Mouse (Mus musculus) spleen, adult 2 months (tissue): ENCODE measurements around the gene Tiam1. TPM values are rescaled to one million over a fixed set of nuclear protein-coding genes. Genes with fewer than 3 reads are reported as not detected.
A peak's percentile ranks its signal among the peaks of the same experiment; 100 is the strongest.

ENCODE experiments used
- DNase-seq, 2 experiments: peaks; one replicate each; pipeline versions ENCODE4 v3.0.0 to v3.0.0-alpha.2; 2012 to 2021; ENCODE audit warnings: low spot score in 2 of 2, low read depth in 1 of 2
- H3K27ac ChIP-seq: fragments of 200-500 bp; 2 replicates; pipeline ENCODE4 v1.5.1; 2012; ENCODE audit warnings: low read length, inconsistent platforms; ENCODE audit not compliant: insufficient read depth
- H3K27me3 ChIP-seq: fragments of 200-500 bp; 2 replicates; pipeline ENCODE4 v1.6.1; 2012; ENCODE audit warnings: mild to moderate bottlenecking, moderate library complexity, low read length, inconsistent platforms; ENCODE audit not compliant: control insufficient read depth, insufficient read depth
- H3K36me3 ChIP-seq: fragments of 200-500 bp; 2 replicates; pipeline ENCODE4 v1.6.1; 2012; ENCODE audit warnings: mild to moderate bottlenecking, low read length, inconsistent platforms; ENCODE audit not compliant: control insufficient read depth, insufficient read depth
- H3K4me1 ChIP-seq: fragments of 200-500 bp; 2 replicates; pipeline ENCODE4 v1.6.1; 2011; ENCODE audit warnings: inconsistent platforms; ENCODE audit not compliant: control insufficient read depth, insufficient read depth, insufficient read length
- H3K4me3 ChIP-seq: fragments of 200-500 bp; 2 replicates; pipeline ENCODE4 v1.5.1; 2011; ENCODE audit warnings: mild to moderate bottlenecking, inconsistent platforms; ENCODE audit not compliant: insufficient read depth, insufficient read length; ENCODE audit errors: extremely low read depth
- CTCF ChIP-seq: fragments of 200-500 bp; IDR thresholded peaks from 2 replicates; pipeline ENCODE4 v1.5.1; 2011; ENCODE audit warnings: mild to moderate bottlenecking, inconsistent platforms; ENCODE audit not compliant: insufficient read depth, insufficient read length, insufficient replicate concordance; ENCODE audit errors: extremely low read depth
- POLR2A ChIP-seq: fragments of 200-500 bp; IDR thresholded peaks from 2 replicates; pipeline ENCODE4 v1.6.1; 2011; ENCODE audit warnings: low read depth, low read length, inconsistent platforms
- WGBS: fragments of 180-500 bp; shearing (Covaris S2); methylation state at CpG from one replicate; pipeline ENCODE4 v1.1.7; 2018; 5-methylcytosine and 5-hydroxymethylcytosine counted together
- polyA plus RNA-seq: library from polyadenylated mRNA; depleted of rRNA; stranded (reverse); fragments of >200 nt; gene quantifications from 2 replicates; pipeline ENCODE4 v1.2.3, GENCODE M21; 2012

The Tiam1 gene
- polyA plus RNA-seq, 1 experiment: 4.3 TPM

- no peak overlapping the region for H3K27ac ChIP-seq
- peaks cover 6% of the 10 kb centered on the region; the same call in 1 of the 2 replicates for H3K4me1 ChIP-seq
- no peaks in the 10 kb centered on the region for H3K27me3 ChIP-seq
- 46% methylated on average over 4 of the region's 4 CpGs for WGBS
- no peak overlapping the region for H3K4me3 ChIP-seq
- H3K36me3 ChIP-seq: no peaks in the 10 kb centered on the region
- DNase-seq: no peak
- no peak for TF ChIP-seq POLR2A
- no peak for TF ChIP-seq CTCF
Measured at GRCm38 (mm10) chr16:89993506-89993905, 150.1 kb downstream of the Tiam1 start.

GRCm38 (mm10) chr16:89991701-89992152, 151.8 kb downstream of the Tiam1 start:
- DNase-seq: no peak
- no peaks in the 10 kb centered on the region for H3K36me3 ChIP-seq
- H3K4me1 ChIP-seq: peaks cover 9% of the 10 kb centered on the region; the same call in 1 of the 2 replicates
- no peak overlapping the region for H3K27ac ChIP-seq
- no peak overlapping the region for H3K4me3 ChIP-seq
- no peaks in the 10 kb centered on the region for H3K27me3 ChIP-seq
- WGBS: 85% methylated on average over 12 of the region's 12 CpGs
- TF ChIP-seq POLR2A: no peak
- TF ChIP-seq CTCF: no peak

GRCm38 (mm10) chr16:89990288-89990955, 153.1 kb downstream of the Tiam1 start:
- TF ChIP-seq POLR2A (no peak), CTCF (no peak)
- Histone ChIP-seq H3K27me3 (no peaks in the 10 kb centered on the region), H3K36me3 (no peaks in the 10 kb centered on the region), H3K4me3 (no peak overlapping the region), H3K4me1 (peaks cover 17% of the 10 kb centered on the region; the same call in 1 of the 2 replicates), H3K27ac (no peak overlapping the region)
- no peak for DNase-seq
- WGBS: 85% methylated on average over 5 of the region's 5 CpGs

GRCm38 (mm10) chr16:89989816-89990215, 153.8 kb downstream of the Tiam1 start:
- Histone ChIP-seq H3K4me1 (peaks cover 17% of the 10 kb centered on the region; the same call in 1 of the 2 replicates), H3K27me3 (no peaks in the 10 kb centered on the region), H3K4me3 (no peak overlapping the region), H3K36me3 (no peaks in the 10 kb centered on the region), H3K27ac (no peak overlapping the region)
- TF ChIP-seq POLR2A: no peak
- TF ChIP-seq CTCF: no peak
- WGBS: 87% methylated on average over 10 of the region's 10 CpGs
- no peak for DNase-seq

GRCm38 (mm10) chr16:89986672-89987362, 156.8 kb downstream of the Tiam1 start:
- no peak overlapping the region for H3K27ac ChIP-seq
- peak overlapping the region; percentile 27; the same call in 1 of the 2 replicates for H3K4me3 ChIP-seq
- H3K27me3 ChIP-seq: no peaks in the 10 kb centered on the region
- DNase-seq: peak in 1 of 2 experiments; percentile 17
- H3K4me1 ChIP-seq: peaks cover 11% of the 10 kb centered on the region; the same call in 1 of the 2 replicates
- H3K36me3 ChIP-seq: no peaks in the 10 kb centered on the region
- TF ChIP-seq POLR2A (no peak), CTCF (no peak)
- WGBS: 22% methylated on average over 18 of the region's 18 CpGs

GRCm38 (mm10) chr16:89985702-89986481, 157.7 kb downstream of the Tiam1 start:
- H3K4me3 ChIP-seq: peak overlapping the region; percentile 20; the same call in 1 of the 2 replicates

More at GRCm38 (mm10) chr16:89985702-89986481, 157.7 kb downstream of the Tiam1 start:
- Histone ChIP-seq H3K27ac (0 out of 2 replicates have a peak overlapping the region, but pooled peaks have one; percentile 23), H3K27me3 (no peaks in the 10 kb centered on the region), H3K4me1 (peaks cover 11% of the 10 kb centered on the region; the same call in 1 of the 2 replicates), H3K36me3 (no peaks in the 10 kb centered on the region)
- peak; percentile 29 to 38 for DNase-seq
- WGBS: 6% methylated on average over 20 of the region's 20 CpGs
- TF ChIP-seq CTCF (no peak), POLR2A (no peak)
